Mouse (Mus musculus) G1E (cell line): Measurements from ENCODE around the gene Pomt2.

Experiments
- CTCF ChIP-seq: IDR thresholded peaks from 2 replicates; pipeline ENCODE4 v1.5.1; 2012; ENCODE audit warnings: low read depth, low read length, inconsistent platforms, mixed read lengths
- POLR2AphosphoS5 ChIP-seq: IDR thresholded peaks from 2 replicates; pipeline ENCODE4 v1.6.1; 2012; ENCODE audit warnings: low read depth, low read length, inconsistent platforms; ENCODE audit not compliant: insufficient replicate concordance
- TAL1 ChIP-seq: conservative IDR thresholded peaks from 2 replicates; pipeline ENCODE4 v1.6.1; 2012; ENCODE audit warnings: low read depth, low read length, inconsistent platforms, mixed read lengths

DNA sequence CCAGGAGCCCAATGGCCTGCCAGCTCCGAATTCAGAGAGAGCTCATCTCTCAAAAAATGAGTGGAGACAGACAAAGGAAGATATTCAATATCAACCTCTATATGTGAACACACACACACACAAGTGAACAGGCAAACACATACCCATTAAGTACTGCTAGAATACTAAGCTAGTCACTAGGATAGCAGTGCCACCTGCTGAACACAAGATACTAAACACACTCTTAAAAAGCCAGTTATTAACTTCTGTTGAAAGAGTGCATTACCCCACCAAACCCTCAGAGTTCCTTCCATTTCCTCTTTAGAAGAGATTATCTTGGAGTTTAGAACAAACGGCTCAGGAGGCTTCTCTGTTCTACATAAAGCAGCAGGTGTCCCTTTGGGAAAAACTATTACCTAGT lies 5.6 kb downstream of the Pomt2 start:
- TF ChIP-seq CTCF (no peak), TAL1 (no peak), POLR2AphosphoS5 (no peak)
